Mouse (Mus musculus) heart, embryonic 15.5 days (tissue): Measurements from ENCODE around the gene Cenpm. TPM values are rescaled to one million over a fixed set of nuclear protein-coding genes. Genes with fewer than 3 reads are reported as not detected.
A peak's percentile ranks its signal among the peaks of the same experiment; 100 is the strongest.

Source experiments
- ATAC-seq: fragments of 200-750 bp; cut with Nextera tagmentation; replicated peaks from 2 replicates; pipeline ENCODE4 v1.8.0; 2017; ENCODE audit warnings: low read depth, moderate TSS enrichment; ENCODE audit not compliant: insufficient number of reproducible peaks, insufficient read depth, low FRiP score
- H3K27ac ChIP-seq: fragments of 300-500 bp; sonication (generic); 2 replicates; pipeline ENCODE4 v1.5.1; 2015; ENCODE audit warnings: mild to moderate bottlenecking, inconsistent platforms
- H3K27me3 ChIP-seq: fragments of 300-500 bp; sonication (generic); 2 replicates; pipeline ENCODE4 v1.6.1; 2015; ENCODE audit warnings: inconsistent platforms
- H3K36me3 ChIP-seq: fragments of 300-500 bp; sonication (generic); 2 replicates; pipeline ENCODE4 v1.6.1; 2015; ENCODE audit warnings: mild to moderate bottlenecking, inconsistent platforms
- H3K4me1 ChIP-seq: fragments of 300-500 bp; sonication (generic); replicated peaks from 2 replicates; pipeline ENCODE4 v1.6.1; 2015; ENCODE audit warnings: inconsistent platforms
- H3K4me2 ChIP-seq: fragments of 300-500 bp; sonication (generic); 2 replicates; pipeline ENCODE4 v1.6.1; 2015; ENCODE audit warnings: inconsistent platforms, mild to moderate bottlenecking, moderate library complexity
- H3K4me3 ChIP-seq: fragments of 300-500 bp; sonication (generic); 2 replicates; pipeline ENCODE4 v1.5.1; 2015; ENCODE audit warnings: mild to moderate bottlenecking, inconsistent platforms
- H3K9ac ChIP-seq: fragments of 300-500 bp; sonication (generic); 2 replicates; pipeline ENCODE4 v1.6.1; 2015; ENCODE audit warnings: mild to moderate bottlenecking, inconsistent platforms
- H3K9me3 ChIP-seq: fragments of 300-500 bp; sonication (generic); replicated peaks from 2 replicates; pipeline ENCODE4 v1.6.1; 2016; ENCODE audit warnings: inconsistent platforms
- WGBS: fragments of 180-500 bp; shearing (Covaris S2); methylation state at CpG from one replicate; pipeline ENCODE4 v1.1.7; 2015; ENCODE audit warnings: mixed read lengths; 5-methylcytosine and 5-hydroxymethylcytosine counted together
- polyA plus RNA-seq: library from polyadenylated mRNA; unstranded; fragments of >200 nt; fragmentation: Nextera tagmentation; extraction: Ambion mirVana; gene quantifications from 2 replicates; pipeline ENCODE4 v1.2.1, GENCODE M21; 2015

The Cenpm gene
- polyA plus RNA-seq, 1 experiment from 2014 or later, result 55.7 TPM

GRCm38 (mm10) chr15:82223657-82224601, 20.6 kb downstream of the Cenpm start, which contains the start of gene Tnfrsf13c:
Gene Tnfrsf13c (minus strand): TSS chr15:82224369.
- Histone ChIP-seq H3K9me3 (no peaks in the 10 kb centered on the region), H3K27me3 (peaks cover 65% of the 10 kb centered on the region), H3K4me3 (peak within 1 kb of the TSS; percentile 44), H3K27ac (no peak within 1 kb of the TSS), H3K9ac (no peak within 1 kb of the TSS), H3K4me2 (peak within 1 kb of the TSS; percentile 73), H3K36me3 (no peaks in the 10 kb centered on the region), H3K4me1 (peaks cover 17% of the 10 kb centered on the region)
- ATAC-seq, result peak; percentile 25; the same call in 1 of the 2 replicates
- WGBS, result 2% methylated on average over 44 of the region's 44 CpGs

GRCm38 (mm10) chr15:82223251-82223650, 21.3 kb downstream of the Cenpm start:
- H3K27ac ChIP-seq, result no peak overlapping the region
- H3K27me3 ChIP-seq, result peaks cover 71% of the 10 kb centered on the region
- no peak for ATAC-seq
- H3K9ac ChIP-seq, result no peak overlapping the region
- WGBS, result 19% methylated on average over 7 of the region's 7 CpGs
- H3K9me3 ChIP-seq, result no peaks in the 10 kb centered on the region
- H3K4me1 ChIP-seq, result peaks cover 17% of the 10 kb centered on the region
- H3K4me3 ChIP-seq, result no peak overlapping the region
- H3K4me2 ChIP-seq, result no peak overlapping the region
- no peaks in the 10 kb centered on the region for H3K36me3 ChIP-seq

- Histone ChIP-seq H3K27me3 (peaks cover 88% of the 10 kb centered on the region), H3K4me3 (no peak overlapping the region), H3K27ac (no peak overlapping the region), H3K36me3 (no peaks in the 10 kb centered on the region), H3K4me1 (peaks cover 28% of the 10 kb centered on the region), H3K9ac (no peak overlapping the region), H3K4me2 (no peak overlapping the region), H3K9me3 (no peaks in the 10 kb centered on the region)
- no peak for ATAC-seq
- WGBS, result 73% methylated on average over 14 of the region's 14 CpGs
Observed at GRCm38 (mm10) chr15:82221104-82221860, 23.3 kb downstream of the Cenpm start.

- Histone ChIP-seq H3K4me2 (no peak overlapping the region), H3K36me3 (no peaks in the 10 kb centered on the region), H3K27me3 (peaks cover 89% of the 10 kb centered on the region), H3K9me3 (no peaks in the 10 kb centered on the region), H3K4me3 (no peak overlapping the region), H3K9ac (no peak overlapping the region), H3K27ac (no peak overlapping the region), H3K4me1 (peaks cover 38% of the 10 kb centered on the region)
- 69% methylated on average over 11 of the region's 12 CpGs for WGBS
- ATAC-seq, result no peak
Observed at GRCm38 (mm10) chr15:82220003-82220675, 24.4 kb downstream of the Cenpm start.

- H3K27ac ChIP-seq, result no peak overlapping the region
- H3K9me3 ChIP-seq, result no peaks in the 10 kb centered on the region
- no peak overlapping the region for H3K4me3 ChIP-seq
- no peak overlapping the region for H3K9ac ChIP-seq
- no peak overlapping the region for H3K4me2 ChIP-seq
- peaks cover 31% of the 10 kb centered on the region for H3K4me1 ChIP-seq
- no peaks in the 10 kb centered on the region for H3K36me3 ChIP-seq
- no peak for ATAC-seq
- WGBS, result 72% methylated on average over 26 of the region's 26 CpGs
- peaks cover 87% of the 10 kb centered on the region for H3K27me3 ChIP-seq
Observed at GRCm38 (mm10) chr15:82218778-82219666, 25.5 kb downstream of the Cenpm start.

GRCm38 (mm10) chr15:82217980-82218379, 26.6 kb downstream of the Cenpm start:
- 47% methylated on average over 9 of the region's 9 CpGs for WGBS
- Histone ChIP-seq H3K27ac (no peak overlapping the region), H3K4me2 (no peak overlapping the region), H3K4me1 (peaks cover 21% of the 10 kb centered on the region), H3K4me3 (no peak overlapping the region), H3K9ac (no peak overlapping the region), H3K27me3 (peaks cover 87% of the 10 kb centered on the region), H3K9me3 (no peaks in the 10 kb centered on the region), H3K36me3 (no peaks in the 10 kb centered on the region)
- ATAC-seq, result no peak

- Histone ChIP-seq H3K4me1 (peaks cover 29% of the 10 kb centered on the region), H3K4me2 (no peak overlapping the region), H3K9me3 (no peaks in the 10 kb centered on the region), H3K27me3 (peaks cover 88% of the 10 kb centered on the region), H3K36me3 (no peaks in the 10 kb centered on the region), H3K4me3 (no peak overlapping the region), H3K9ac (no peak overlapping the region), H3K27ac (no peak overlapping the region)
- 29% methylated on average over 7 of the region's 7 CpGs for WGBS
- ATAC-seq, result no peak
Observed at GRCm38 (mm10) chr15:82217039-82217438, 27.5 kb downstream of the Cenpm start.

GRCm38 (mm10) chr15:82216142-82216827, 28.3 kb downstream of the Cenpm start:
- no peak for ATAC-seq

GRCm38 (mm10) chr15:82215332-82216046, 29.1 kb downstream of the Cenpm start:
- WGBS, result 39% methylated on average over 11 of the region's 11 CpGs
- no peak for ATAC-seq

More at GRCm38 (mm10) chr15:82216142-82216827, 28.3 kb downstream of the Cenpm start:
- WGBS, result 38% methylated on average over 20 of the region's 20 CpGs
- peak overlapping the region; percentile 38; the same call in 1 of the 2 replicates for H3K4me2 ChIP-seq
- no peaks in the 10 kb centered on the region for H3K9me3 ChIP-seq
- no peak overlapping the region for H3K27ac ChIP-seq
- peaks cover 89% of the 10 kb centered on the region for H3K27me3 ChIP-seq
- H3K36me3 ChIP-seq, result no peaks in the 10 kb centered on the region
- no peak overlapping the region for H3K4me3 ChIP-seq
- H3K9ac ChIP-seq, result no peak overlapping the region
- peaks cover 37% of the 10 kb centered on the region for H3K4me1 ChIP-seq

More at GRCm38 (mm10) chr15:82215332-82216046, 29.1 kb downstream of the Cenpm start:
- Histone ChIP-seq H3K9me3 (no peaks in the 10 kb centered on the region), H3K27me3 (peaks cover 89% of the 10 kb centered on the region), H3K4me3 (no peak overlapping the region), H3K27ac (no peak overlapping the region), H3K4me2 (no peak overlapping the region), H3K36me3 (no peaks in the 10 kb centered on the region), H3K9ac (no peak overlapping the region), H3K4me1 (peaks cover 37% of the 10 kb centered on the region)
